Mouse (Mus musculus): ENCODE measurements around the gene Nphs1.

Gene Nphs1

DNA sequence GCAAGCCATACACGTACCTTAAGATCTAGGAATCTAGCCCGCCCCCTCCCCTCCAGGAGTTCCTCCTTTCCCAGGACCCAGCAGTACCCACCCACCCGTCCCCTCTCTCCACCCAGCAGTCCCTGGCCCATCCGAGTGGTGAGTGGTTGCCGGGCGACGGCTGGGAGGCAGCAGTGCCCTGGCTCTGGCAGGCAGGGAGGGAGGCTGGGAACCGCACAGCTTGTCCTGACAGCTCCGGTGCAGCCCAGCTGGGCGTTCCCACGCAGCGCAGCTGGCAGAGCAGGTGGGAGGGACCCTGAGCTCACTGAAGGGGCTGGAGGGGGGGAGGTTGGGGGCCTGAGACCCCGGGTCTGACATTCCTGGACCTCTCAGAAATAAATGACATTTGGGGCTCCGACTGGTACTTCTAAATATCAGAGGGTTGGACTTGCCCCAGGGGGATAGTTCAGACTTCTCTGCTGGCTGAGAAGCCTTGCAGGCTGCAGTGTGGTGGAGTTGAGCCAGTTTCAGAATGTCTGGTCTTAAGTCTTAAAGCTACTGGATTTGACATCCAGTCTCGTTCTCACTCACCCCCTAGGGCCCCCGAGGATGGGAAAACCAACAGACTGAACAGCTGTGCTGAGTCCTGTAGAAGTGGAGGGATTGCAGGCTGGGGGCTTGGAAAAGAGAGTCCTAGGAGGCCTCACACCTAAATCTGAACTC, at the start of gene Nphs1, which contains the start of gene Kirrel2:
Gene Nphs1 (plus strand): TSS at position 687 of the 702 bp plus-strand sequence.
Gene Kirrel2 (minus strand): TSS at position 62 of the 702 bp plus-strand sequence.
- in situ Hi-C loops (cut with MboI, MseI) = no loop called here

DNA sequence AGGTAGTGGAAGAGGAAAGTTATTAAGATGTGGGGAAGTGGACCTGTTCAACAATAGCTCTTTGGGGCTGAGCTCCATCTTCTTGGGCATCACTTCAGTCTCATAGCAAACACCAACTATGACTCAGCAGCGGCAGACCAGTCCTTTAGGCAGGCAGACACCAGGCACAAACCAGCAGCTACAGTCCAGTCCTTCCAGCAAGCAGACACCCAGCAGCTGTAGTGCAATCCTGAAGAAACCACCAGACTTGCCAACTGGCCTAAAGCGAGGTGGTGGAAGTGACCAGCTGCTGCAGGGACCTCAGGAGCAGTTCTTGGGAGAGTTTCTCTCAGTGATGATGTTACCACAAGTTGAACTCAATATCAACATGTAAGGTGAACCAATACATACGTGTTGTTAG, 49.5 kb upstream of the Nphs1 start:
- in situ Hi-C loops (cut with MboI, MseI) = loop anchor here (25.0 kb wide), 1 partner anchor 754 kb away; the partner anchor contains the start of gene Gramd1a

DNA sequence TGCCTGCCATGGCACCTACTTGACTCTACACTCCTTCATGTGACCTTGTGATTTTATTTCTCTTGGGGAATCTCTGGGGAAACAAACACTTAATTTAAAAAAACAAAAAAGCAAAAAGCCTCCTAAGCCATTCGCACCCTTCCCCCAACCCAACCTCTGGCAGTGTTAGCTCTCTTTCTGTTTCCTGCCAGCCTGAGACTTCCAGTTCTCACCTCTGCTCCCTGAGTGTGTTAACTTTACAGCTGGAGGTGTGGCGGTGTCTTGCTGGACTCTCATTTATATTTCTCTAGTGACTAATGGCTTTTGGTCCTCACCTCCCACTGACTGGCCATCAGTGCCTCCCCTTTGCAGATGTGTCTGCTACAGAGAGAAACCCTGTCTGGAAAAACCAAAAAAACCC, 48.3 kb upstream of the Nphs1 start:
- in situ Hi-C loops (cut with MboI, MseI) = loop anchor here (25.0 kb wide), 1 partner anchor 753 kb away; the partner anchor contains the start of gene Gramd1a

DNA sequence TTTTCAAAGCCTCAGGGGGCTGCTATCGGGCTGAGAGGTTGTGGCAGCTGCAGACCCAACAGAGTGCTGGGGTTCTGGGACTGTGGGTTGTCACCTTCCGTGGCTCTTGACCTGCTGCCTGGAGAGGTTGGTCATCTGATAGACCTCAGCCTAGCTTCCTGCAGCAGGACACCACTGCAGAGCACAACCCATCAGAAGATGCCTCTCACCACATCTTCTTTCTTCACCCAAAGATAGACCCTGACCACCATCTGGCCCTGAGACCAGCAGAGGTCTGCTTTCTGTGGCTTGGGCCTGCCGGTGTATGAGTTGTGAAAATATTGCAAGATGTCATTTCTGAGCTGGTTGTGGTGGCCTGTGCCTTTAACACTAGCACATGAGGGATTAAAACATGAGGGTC, 47.1 kb upstream of the Nphs1 start:
- in situ Hi-C loops (cut with MboI, MseI) = loop anchor here (25.0 kb wide), 1 partner anchor 751 kb away; the partner anchor contains the start of gene Gramd1a

DNA sequence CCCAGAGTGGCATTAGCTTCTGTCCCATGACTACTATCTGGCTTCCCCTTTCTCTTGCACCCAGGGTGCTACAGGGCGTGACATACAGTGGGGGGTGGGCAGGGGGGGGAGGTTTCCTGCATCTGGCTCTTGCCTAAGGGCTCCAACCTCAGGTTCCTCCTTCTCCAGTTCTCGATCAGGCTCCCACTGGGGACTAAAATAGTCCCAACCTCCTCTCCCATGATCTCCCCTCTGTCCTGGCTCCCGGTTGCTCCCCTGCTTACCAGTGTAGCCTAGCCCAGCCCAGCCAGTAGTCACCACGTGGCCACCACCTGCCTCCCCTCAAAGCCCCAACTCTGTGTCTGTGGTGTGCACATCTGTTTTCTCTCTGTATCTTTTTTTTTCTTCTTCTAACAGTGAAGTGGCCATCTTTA, 45.4 kb upstream of the Nphs1 start:
- in situ Hi-C loops (cut with MboI, MseI) = loop anchor here (25.0 kb wide), 1 partner anchor 750 kb away; the partner anchor contains the start of gene Gramd1a

DNA sequence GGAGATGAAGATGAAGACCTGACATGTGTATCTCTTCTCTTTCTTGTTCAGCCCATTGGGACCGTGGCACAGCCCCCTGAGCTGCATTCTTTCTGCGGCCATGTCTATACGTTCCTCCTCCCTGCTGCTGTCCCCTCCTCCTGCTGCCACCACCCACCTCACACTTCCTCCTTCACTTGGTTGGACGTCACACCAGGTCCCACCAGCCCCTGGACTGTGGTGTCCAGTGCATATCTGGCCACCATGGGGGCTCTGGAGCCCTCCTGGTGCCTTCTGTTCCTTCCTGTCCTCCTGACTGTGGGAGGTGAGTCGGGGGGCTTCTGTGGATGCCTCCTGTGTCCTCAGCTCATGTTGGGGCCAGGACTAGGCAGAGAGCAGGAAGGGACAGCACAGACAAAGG, 44.5 kb upstream of the Nphs1 start, which contains the start of gene Tyrobp:
Gene Tyrobp (plus strand): TSS at position 165 of the 400 bp plus-strand sequence.
- in situ Hi-C loops (cut with MboI, MseI) = loop anchor here (25.0 kb wide), 1 partner anchor 749 kb away; the partner anchor contains the start of gene Gramd1a

DNA sequence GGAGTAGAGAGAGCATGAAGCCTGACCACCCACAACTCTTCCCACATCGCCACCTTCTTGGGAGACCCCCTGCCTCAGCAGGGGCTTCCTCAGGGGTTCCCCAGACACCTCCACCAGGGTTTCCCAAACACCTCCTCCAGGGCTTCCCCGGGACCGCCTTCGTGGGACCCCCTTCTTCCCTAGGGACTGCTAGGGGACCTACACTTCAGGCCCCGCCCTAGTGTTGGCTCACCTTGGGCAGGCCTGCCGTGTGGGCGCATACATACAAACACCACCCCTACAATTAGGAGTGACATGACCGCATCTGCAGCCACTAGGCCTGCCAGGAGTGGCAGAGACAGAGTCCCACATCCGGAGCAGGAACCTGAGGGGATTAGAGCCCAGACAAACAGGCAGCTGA, 40.3 kb upstream of the Nphs1 start:
- in situ Hi-C loops (cut with MboI, MseI) = loop anchor here (25.0 kb wide), 1 partner anchor 744 kb away; the partner anchor contains the start of gene Gramd1a

DNA sequence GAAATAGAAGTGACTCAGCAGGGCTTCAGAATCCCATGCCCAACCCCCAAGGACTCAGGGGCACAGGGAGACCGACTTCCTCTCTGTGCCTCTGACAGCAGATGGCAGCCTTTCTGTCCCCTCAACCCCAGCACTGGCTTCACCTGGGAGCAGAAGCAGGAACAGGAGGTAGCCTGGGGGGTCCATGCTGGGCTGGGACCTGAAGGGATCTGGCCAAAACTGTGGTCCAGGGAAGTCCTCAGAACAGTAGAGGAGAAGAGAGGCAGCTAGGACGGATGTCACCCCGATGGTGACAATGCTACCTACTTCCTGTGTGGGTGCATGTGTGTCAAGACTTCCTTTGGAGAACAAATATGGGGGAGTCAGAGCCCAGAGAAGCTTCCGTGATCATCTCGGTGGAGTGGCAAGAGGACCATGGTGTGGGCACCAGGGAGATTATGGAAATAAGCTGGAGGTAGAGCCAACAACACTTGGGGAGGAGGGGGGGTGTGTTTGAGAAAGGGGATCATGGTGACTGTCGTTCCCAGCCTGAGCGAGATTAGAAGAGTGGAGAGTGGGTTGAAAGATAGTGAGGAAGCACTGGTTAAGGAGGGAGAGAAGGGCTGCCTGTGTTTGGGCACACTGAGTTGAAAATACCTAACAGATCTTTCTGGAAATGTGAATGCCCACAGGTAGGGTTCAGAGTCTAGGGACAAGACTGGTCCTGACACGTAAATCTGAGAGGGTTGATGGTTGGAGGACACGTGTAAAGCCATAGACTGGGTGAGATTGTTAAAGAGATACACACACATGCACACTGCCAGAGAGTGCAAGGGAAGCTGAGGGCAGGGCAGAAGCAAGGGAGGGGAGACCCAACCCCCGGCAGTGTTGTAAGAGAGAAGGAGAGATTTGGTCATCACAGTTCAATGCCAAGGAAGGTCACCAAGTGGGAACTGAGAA, 38.3 kb upstream of the Nphs1 start, which contains the start of gene Hcst:
Gene Hcst (minus strand): TSS at position 294 of the 939 bp plus-strand sequence.
- in situ Hi-C loops (cut with MboI, MseI) = loop anchor here (25.0 kb wide), 1 partner anchor 742 kb away; the partner anchor contains the start of gene Gramd1a

DNA sequence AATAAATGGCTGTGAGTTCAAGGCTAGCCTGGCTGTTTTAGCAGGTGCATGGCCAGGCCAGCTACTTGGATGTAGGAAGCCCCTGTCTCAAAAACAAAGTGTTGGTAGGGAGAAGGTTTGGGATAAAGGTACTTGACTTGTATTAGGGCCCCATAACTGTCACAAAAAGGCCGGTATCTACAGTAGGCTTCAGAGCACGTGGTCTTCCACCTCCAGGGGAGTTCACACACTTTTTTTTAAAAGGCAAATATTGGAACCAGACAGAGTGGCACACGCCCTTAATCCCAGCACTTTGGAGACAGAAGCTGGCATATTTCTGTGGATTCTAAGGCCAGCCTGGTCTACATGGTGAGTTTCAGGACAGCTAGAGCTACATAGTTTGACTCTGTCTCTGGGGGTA, 37.4 kb upstream of the Nphs1 start:
- in situ Hi-C loops (cut with MboI, MseI) = loop anchor here (25.0 kb wide), 1 partner anchor 742 kb away; the partner anchor contains the start of gene Gramd1a

DNA sequence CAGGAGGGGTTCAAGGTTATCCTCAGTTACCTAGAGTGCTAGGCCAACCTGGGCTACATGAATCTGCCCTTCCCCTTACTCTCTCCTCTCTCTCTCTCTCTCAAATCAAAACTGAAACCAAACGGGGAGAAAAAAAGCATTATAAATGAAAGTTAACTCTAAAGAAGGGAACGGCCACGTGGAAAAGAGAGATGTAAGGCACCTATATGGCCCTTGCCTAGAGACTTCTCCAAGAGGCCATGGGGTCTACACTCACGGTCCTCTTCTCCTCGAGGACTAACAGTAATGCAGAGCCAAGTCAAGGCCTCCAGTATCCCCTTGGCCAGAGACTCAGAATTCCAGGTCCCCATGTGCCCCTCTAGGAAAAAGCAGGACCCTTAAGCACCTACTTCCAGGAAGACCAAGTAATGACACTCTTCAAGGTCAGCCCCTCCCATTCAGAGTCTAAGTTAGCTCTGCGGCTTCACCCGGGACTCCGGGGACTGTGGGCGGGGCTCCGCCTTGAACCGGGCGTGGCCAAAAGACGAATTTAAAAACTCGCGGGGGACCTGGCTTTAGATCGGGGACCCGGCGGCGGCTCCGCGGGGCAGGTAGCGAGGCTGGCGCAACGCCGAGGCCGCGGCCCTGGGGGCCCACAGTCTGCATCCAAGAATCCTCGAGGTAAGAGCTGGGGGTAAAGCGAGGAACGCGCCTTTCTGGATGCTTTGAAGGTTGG, 36.8 kb upstream of the Nphs1 start, which contains the start of gene Nfkbid:
Gene Nfkbid (plus strand): TSS at position 558 of the 715 bp plus-strand sequence.
- in situ Hi-C loops (cut with MboI, MseI) = loop anchor here (25.0 kb wide), 1 partner anchor 741 kb away; the partner anchor contains the start of gene Gramd1a

DNA sequence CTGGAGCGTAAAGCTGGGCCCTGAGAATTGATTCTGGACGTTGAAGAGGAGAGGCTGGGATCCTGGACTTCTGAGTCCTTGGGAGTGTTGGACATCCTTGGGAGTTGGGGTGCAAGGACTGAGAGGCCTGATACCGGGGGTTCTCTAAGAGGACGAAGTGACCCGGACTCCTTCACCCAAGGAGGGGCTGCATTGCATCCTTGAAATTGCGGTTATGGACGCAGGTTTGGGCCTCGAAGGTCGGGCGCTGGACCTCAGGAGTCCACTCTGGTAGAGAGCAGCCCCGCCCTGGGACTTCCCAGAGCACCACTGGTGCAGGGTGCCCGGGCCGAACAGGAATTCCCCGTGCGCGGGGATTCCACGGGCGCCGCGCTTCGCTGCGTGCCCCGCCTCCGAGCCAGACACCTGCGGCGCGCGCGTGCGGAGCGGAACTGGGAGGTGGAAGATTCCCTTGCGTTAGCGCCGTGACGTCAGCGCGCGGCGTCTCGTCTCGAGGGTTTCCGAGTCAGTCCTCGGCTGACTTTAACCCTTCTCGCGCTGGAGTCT, 36.2 kb upstream of the Nphs1 start:
- in situ Hi-C loops (cut with MboI, MseI) = loop anchor here (25.0 kb wide), 1 partner anchor 740 kb away; the partner anchor contains the start of gene Gramd1a

DNA sequence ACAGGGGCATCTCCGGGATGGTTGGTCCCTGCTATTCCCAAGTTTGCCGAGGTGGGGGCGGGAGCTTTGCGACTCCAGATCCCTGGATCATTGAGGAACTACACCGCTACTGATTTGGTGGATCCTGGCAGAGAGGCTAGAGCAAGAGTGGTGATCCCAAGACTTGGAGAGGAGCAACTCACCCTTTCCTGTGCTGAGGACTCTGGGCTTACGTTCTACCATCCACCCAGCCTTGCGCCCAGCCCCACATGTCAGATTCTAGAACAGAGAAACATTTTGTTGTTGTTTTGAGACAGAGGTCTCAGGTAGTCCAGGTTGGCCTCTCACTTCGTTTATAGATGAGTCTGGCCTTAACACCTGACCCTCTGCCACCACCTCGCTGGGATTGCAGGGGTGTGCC, 35.6 kb upstream of the Nphs1 start:
- in situ Hi-C loops (cut with MboI, MseI) = loop anchor here (25.0 kb wide), 1 partner anchor 740 kb away; the partner anchor contains the start of gene Gramd1a

DNA sequence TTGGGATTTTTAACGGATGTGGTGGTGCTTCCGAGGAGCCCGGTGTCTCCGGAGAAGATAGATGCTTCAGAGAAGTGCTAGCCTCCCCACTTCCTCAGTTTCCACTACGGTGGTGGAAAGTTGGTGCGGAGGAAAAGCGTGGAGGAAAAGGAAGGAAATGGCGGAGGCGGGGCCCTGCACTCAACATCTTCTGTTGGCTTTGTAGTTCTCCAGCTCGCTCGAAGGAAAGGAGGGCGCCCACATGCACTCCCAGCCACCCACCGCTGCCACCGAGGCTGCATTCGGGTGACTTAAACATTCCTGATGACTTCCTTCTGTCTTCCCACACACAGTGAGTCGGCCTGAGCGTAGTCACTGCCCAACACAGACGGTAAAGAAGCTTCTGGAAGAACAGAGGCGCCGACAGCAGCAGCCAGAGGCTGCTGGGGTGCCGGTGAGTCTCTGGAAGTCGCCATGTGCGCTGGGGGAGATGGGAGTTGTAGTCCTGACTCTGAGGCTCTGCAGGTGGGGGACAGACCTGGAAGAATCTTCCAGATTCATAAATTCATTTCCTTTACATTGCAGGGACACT, 35.0 kb upstream of the Nphs1 start:
- in situ Hi-C loops (cut with MboI, MseI) = loop anchor here (25.0 kb wide), 1 partner anchor 739 kb away; the partner anchor contains the start of gene Gramd1a

DNA sequence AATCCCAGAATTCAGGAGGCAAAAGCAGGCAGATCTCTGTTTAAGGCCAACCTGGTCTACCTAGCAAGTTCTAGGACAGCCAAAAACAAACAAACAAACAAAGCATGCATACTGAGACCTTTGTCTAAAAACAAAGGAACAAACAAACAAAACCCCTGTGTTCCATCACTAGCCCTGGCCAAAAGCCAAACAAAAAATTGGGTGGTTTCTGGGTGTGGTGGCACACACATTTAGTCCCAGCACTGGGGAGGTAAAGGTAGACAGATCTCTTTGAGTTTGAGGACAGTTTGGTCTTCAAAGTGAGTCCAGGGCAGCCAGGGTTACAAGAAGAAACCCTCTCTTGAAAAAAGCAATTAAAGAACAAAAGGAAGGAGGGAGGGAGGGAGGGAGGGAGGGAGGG, 28.8 kb upstream of the Nphs1 start:
- in situ Hi-C loops (cut with MboI, MseI) = loop anchor here (5.0 kb wide), 1 partner anchor 57 kb away; no protein-coding TSS in a partner anchor

DNA sequence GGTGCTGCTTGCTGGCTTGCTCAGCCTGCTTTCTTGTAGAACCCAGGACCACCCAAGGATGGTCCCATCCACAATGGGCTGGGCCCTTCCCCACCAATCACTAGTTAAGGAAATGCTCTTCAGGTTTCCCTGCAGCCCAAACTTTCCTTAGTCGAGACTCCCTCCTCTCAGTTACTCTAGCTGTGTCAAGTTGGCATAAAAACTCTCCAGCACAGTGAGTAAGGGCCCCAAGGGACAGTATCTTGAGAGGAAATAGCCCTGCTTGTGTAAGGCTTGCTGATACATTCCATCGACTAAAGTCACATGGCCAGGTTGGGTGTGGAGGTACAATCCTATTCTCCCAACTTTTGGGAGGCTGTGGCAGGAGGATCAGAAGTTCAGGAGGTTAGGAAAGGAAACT, 27.9 kb upstream of the Nphs1 start:
- in situ Hi-C loops (cut with MboI, MseI) = no loop called here

DNA sequence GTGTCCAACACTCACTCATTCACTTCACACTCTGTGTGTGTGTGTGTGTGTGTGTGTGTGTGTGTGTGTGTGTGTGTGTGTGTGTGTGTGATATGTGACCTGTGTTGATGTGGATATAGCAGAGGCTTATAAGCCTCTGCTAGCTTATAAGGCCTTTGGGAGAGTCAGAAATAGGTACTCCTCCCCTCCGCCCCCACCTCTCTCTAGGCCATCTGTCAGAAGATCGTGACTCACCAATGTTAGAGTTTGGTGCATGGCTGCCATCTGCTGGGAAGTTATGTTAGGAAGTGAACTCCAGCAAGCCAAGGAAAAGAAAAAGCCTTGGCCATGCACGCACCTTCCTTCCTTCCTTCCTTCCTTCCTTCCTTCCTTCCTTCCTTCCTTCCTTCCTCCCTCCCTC, 26.3 kb upstream of the Nphs1 start:
- in situ Hi-C loops (cut with MboI, MseI) = no loop called here

DNA sequence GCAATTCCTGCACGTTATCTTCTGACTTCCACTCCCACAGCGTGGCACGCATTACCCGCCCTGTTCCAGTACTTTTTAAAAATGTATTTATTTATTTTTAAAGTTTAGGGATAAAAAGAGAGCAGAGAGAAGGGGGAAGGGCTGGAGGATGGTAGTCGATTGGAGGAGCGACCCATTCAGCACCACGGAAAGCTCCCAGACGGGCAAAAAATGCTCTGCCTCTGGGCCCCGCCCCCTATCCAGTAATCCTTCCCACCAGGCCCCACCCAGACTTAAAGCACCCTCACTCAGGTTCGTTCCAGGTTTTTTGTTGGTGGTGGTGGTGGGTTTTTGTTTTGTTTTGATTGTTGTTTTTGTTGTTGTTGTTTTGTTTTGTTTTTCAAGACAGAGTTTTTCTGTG, 23.9 kb upstream of the Nphs1 start:
- in situ Hi-C loops (cut with MboI, MseI) = no loop called here

DNA sequence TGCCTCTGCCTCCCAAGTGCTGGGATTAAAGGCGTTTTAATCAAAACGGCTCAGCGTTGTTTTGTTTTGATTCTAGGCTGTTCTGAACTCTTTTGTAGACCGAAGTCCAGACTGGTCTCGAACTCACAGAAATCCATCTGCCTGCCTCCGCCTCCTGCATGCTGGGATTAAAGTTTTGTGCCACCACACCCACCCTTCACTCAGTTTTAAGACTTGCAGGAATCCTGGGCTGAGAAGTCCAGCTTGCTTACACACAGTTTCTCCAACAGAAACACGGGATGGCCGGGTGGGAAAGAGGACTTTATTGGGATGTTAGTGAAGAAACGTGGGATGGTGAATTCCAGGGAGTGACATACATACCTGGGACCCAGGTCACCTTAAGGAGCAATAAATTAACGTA, 23.4 kb upstream of the Nphs1 start:
- in situ Hi-C loops (cut with MboI, MseI) = no loop called here

DNA sequence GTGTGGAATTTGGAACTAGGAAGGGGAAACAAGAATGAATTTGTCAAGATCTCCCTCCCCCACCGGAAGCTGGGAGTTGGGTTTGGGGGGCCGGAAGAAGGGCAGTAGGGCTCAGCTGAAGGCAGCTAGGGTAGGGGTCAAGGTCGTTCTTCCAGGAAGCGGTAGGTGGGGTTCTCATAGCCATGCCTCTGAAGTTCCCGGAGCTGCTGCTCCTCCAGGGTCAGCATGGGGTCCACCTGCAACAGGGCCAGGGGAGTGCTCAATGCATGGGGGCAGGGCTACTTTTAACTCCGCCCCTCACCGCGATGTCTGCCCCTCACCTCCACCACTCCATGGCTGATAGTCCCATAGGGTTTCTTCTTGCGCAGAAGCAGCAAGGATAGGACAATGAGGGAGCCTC, 23.0 kb upstream of the Nphs1 start:
- in situ Hi-C loops (cut with MboI, MseI) = no loop called here

DNA sequence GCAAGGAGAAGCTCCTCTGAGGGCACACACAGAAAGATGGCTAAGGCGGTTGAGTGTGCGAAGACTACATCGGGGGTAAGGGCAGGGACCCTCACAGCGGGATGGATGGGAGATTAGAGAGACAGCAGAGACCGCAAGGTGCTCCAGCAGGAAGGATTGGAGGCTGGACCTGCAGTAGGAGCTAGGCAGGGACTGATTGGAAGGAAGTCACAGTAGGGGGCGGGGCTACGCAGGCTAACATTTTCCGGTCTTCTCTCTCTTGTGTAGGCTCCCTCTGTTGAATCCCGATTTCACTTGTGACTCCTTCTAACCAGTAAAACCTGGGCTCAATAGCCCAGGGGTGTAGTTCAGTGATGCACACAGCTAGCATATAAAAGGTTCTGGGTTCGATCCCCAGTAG, 21.2 kb upstream of the Nphs1 start:
- in situ Hi-C loops (cut with MboI, MseI) = no loop called here
